Mouse (Mus musculus) CD4-positive, CD25-positive, alpha-beta regulatory T cell (primary cell): ENCODE data around the gene Sdhd. TPM values are rescaled to one million over a fixed set of nuclear protein-coding genes. Genes with fewer than 3 reads are reported as not detected.

Experiments
- polyA plus RNA-seq: library from polyadenylated mRNA; unstranded; fragments of 100-300 nt; shearing (Covaris generic); gene quantifications from one replicate; pipeline ENCODE4 v1.2.1, GENCODE M21; 2017

The Sdhd gene
- 161 TPM for polyA plus RNA-seq

GRCm38 (mm10) chr9:50603189-50603997 is at the start of gene Sdhd, which contains the start of gene Timm8b:
Gene Sdhd, minus strand, starts transcription at chr9:50603812.
Gene Timm8b, plus strand, starts transcription at chr9:50603910.

DNA sequence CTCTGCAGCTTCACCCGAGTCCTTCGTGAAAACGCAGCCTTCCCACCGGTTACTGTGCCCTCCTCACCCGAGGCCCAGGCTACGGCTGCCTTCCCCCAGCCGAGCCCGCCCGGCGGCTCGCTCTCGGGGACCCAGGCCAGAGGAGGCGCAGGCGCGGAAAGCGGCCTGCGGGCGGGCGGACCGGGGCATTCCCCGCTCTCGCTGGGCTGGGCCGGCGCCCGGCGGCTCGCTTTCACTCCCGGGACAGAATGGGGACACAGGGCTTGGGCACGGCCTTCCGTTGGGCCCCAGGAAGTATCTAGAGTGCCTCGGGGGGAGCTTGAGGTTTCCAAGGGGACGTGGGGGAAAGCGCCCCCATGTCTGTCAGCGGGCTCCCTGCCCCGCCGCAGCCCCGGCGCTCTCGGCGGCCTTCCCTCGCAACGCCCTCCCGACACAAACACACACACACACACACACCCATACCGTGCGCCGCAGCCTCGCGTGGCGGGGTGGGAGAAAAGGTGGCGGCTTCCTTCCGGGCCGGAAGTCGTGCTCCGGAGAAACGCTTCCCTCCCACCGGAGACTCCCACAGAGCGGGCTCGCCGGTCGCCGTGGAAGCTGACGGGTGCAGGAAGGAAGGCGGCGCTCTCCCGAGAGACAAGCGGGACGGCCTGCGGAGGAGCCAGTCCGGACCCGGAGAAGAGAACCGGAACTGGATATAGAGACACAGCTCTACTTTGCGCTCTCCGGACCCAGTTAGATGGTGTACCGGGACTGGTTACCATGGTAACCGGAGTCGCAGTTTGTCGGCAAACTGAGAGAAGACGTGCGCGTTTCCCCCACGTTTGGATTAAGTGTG is 13.4 kb upstream of the Sdhd start, which contains the start of the genes Pih1d2 and Nkapd1:
Gene Pih1d2, plus strand, starts transcription at position 556 of the 838 bp plus-strand sequence.
Gene Nkapd1, minus strand, starts transcription at position 699 of the 838 bp plus-strand sequence.

GRCm38 (mm10) chr9:50561145-50561917 is 42.3 kb downstream of the Sdhd start, which contains the start of gene Tex12:
Gene Tex12, minus strand, starts transcription at chr9:50561325.

GRCm38 (mm10) chr9:50555094-50555446 is 48.5 kb downstream of the Sdhd start, which contains the start of gene Bco2:
Gene Bco2, minus strand, starts transcription at chr9:50555181.

DNA sequence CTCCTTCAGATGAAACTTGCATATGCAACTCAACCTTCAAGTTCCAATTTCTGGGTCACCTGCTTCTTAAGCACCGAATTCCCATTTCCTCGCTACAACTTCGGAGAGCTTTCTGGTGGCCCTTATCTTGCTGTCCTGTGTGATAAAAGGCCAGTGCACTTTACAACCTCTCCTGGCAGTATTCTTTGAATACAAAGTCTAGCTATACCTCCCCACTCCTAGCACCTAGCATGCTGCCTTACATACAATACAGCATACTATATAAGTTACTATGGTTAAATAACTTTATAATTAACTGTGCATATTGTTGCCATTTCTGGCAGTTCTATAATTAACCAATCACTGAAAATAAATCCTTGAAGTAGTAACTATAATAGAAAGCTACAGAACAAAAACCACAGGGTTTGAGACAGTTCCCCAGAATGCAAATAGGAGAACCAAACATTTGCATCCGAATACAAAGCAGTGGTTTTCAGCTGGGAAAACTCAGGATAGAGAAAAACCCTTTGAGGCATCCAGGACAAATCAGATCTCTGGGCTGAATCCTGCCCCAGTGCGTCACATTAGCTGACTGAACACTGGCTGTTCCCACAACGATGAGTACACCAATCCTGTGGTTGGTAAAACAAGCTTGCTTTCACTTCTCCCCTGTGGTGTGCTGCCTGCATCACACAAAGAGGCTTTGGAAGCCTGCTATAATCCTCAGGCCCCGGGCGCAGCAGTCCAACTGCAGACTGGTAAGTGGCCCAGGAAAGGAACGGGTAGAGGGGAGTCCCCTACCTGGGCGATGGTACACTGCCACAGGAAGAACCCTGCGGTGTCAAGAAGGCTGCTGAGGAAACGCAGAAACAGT is 49.1 kb downstream of the Sdhd start, which contains the start of gene Il18:
Gene Il18, plus strand, starts transcription at position 587 of the 853 bp plus-strand sequence.

Other genes starting within 250 kb of the Sdhd start
- gene Plet1, start 109.3 kb downstream of the Sdhd start, polyA plus RNA-seq: 0.17 TPM
- gene Pts, start 75.1 kb downstream of the Sdhd start, polyA plus RNA-seq: 135 TPM
- 3.1 TPM for gene Il18, start 49.0 kb downstream of the Sdhd start, polyA plus RNA-seq
- 0.68 TPM for gene Bco2, start 48.6 kb downstream of the Sdhd start, polyA plus RNA-seq
- gene Tex12, start 42.5 kb downstream of the Sdhd start, polyA plus RNA-seq: 0.18 TPM
- 99.1 TPM for gene Timm8b, start 98 bp upstream of the Sdhd start, polyA plus RNA-seq
- not detected for gene Pih1d2, start 13.5 kb upstream of the Sdhd start, polyA plus RNA-seq
- 24.1 TPM for gene Nkapd1, start 13.7 kb upstream of the Sdhd start, polyA plus RNA-seq
- 44.4 TPM for gene Dlat, start 56.0 kb upstream of the Sdhd start, polyA plus RNA-seq
- 0.26 TPM for gene Dixdc1, start 135.7 kb upstream of the Sdhd start, polyA plus RNA-seq
- not detected for gene 2310030G06Rik, start 142.7 kb upstream of the Sdhd start, polyA plus RNA-seq
- gene Cryab, start 147.5 kb upstream of the Sdhd start, polyA plus RNA-seq: not detected
- gene Hspb2, start 148.5 kb upstream of the Sdhd start, polyA plus RNA-seq: not detected
- gene Fdxacb1, start 164.4 kb upstream of the Sdhd start, polyA plus RNA-seq: 7.4 TPM
- 25.6 TPM for gene Alg9, start 171.2 kb upstream of the Sdhd start, polyA plus RNA-seq
- gene 1110032A03Rik, start 171.7 kb upstream of the Sdhd start, polyA plus RNA-seq: 16.7 TPM
- gene Ppp2r1b, start 241.5 kb upstream of the Sdhd start, polyA plus RNA-seq: 79.0 TPM